Mouse (Mus musculus) frontal cortex, adult 2 months (tissue): ENCODE measurements around the gene Tirap. TPM values are rescaled to one million over a fixed set of nuclear protein-coding genes. Genes with fewer than 3 reads are reported as not detected.

Source experiments
- DNase-seq, 2 experiments: peaks; one replicate each; pipeline ENCODE4 v3.0.0; 2022; ENCODE audit warnings: low spot score in 1 of 2; ENCODE audit errors: extremely low spot score in 1 of 2
- polyA plus RNA-seq: library from polyadenylated mRNA; depleted of rRNA; stranded (reverse); fragments of >200 nt; gene quantifications from 2 replicates; pipeline ENCODE4 v1.2.3, GENCODE M21; 2012

The Tirap gene
- polyA plus RNA-seq, 1 experiment: 1.8 TPM

GRCm38 (mm10) chr9:35192983-35193542 lies 7.0 kb downstream of the Tirap start:
- DNase-seq: no peak

- DNase-seq: peak in 1 of 2 experiments; percentile 65
Measured at GRCm38 (mm10) chr9:35188700-35189099, 11.4 kb downstream of the Tirap start.

GRCm38 (mm10) chr9:35187351-35187903 lies 12.7 kb downstream of the Tirap start:
- no peak for DNase-seq

GRCm38 (mm10) chr9:35186430-35186829 lies 13.7 kb downstream of the Tirap start:
- no peak for DNase-seq

GRCm38 (mm10) chr9:35183359-35183758 lies 16.7 kb downstream of the Tirap start:
- DNase-seq: no peak

GRCm38 (mm10) chr9:35182832-35183231 lies 17.3 kb downstream of the Tirap start:
- no peak for DNase-seq

GRCm38 (mm10) chr9:35176124-35176659 lies 23.9 kb downstream of the Tirap start:
- no peak for DNase-seq

GRCm38 (mm10) chr9:35175251-35176123 lies 24.6 kb downstream of the Tirap start, which contains the start of gene Dcps:
Gene Dcps (minus strand): TSS chr9:35176061.
- DNase-seq: peak; percentile 94 to 98

- no peak for DNase-seq
Measured at GRCm38 (mm10) chr9:35173331-35173730, 26.8 kb downstream of the Tirap start.

- peak in 1 of 2 experiments; percentile 22 for DNase-seq
Measured at GRCm38 (mm10) chr9:35170071-35170470, 30.0 kb downstream of the Tirap start.

- DNase-seq: no peak
Measured at GRCm38 (mm10) chr9:35166798-35167635, 33.1 kb downstream of the Tirap start.

- DNase-seq: peak in 1 of 2 experiments; percentile 59
Measured at GRCm38 (mm10) chr9:35166144-35166797, 33.8 kb downstream of the Tirap start.

GRCm38 (mm10) chr9:35164142-35164874 lies 35.8 kb downstream of the Tirap start:
- DNase-seq: no peak

- no peak for DNase-seq
Measured at GRCm38 (mm10) chr9:35163011-35163690, 36.9 kb downstream of the Tirap start.

GRCm38 (mm10) chr9:35161721-35162120 lies 38.4 kb downstream of the Tirap start:
- DNase-seq: no peak

GRCm38 (mm10) chr9:35160662-35161061 lies 39.4 kb downstream of the Tirap start:
- no peak for DNase-seq

- no peak for DNase-seq
Measured at GRCm38 (mm10) chr9:35158477-35158876, 41.6 kb downstream of the Tirap start.

- no peak for DNase-seq
Measured at GRCm38 (mm10) chr9:35156862-35157261, 43.2 kb downstream of the Tirap start.
